Mouse (Mus musculus): ENCODE data around the gene Ndufb2. TPM values are rescaled to one million over a fixed set of nuclear protein-coding genes. Genes with fewer than 3 reads are reported as not detected.
A peak's percentile ranks its signal among the peaks of the same experiment; 100 is the strongest.

Ndufb2 gene
- polyA plus RNA-seq, 1 experiment from 2014 or later: 461 TPM

DNA sequence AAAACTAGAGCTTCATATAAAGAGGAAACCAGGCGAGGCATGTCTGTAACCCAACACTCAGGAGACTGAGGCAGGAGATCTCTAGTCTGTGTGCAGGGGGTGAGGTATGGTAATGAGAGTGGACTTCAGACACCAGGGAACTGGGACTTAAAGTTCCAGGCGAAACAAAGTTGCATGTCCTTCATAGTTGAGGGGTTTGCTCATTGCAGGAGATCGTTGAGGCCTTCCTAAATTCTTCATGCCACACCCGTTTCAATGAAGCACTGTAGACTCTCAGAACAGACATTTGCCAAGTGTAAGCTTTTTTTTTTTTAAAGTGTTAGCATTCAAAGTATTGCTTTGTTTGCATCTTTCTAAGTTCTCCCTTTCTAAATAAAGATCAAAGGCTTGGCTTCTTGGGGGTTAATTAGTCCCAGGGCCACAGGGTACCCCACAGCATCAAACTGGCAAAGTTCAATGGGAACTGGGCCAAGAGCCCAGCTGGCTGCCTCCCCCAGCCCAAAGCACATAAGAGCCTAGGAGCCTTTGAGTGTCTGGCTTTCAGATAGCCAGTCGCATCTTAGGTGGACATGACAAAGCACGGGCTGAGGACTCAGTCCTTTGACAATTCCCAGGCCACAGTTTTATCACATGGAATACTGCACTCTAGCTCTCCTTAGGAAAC, 33.0 kb upstream of the Ndufb2 start:
- H3K36me3 ChIP-seq (ENCODE audit: control insufficient read depth, insufficient read depth, low read length): no peaks in the 10 kb centered on the region
- DNase-seq (ENCODE audit: low spot score) (no peak), ATAC-seq (ENCODE audit: low FRiP score, low TSS enrichment) (no peak)
- 59% methylated on average over 6 of the region's 6 CpGs for WGBS
- H3K9me3 ChIP-seq (ENCODE audit: control insufficient read depth, low read length): no peaks in the 10 kb centered on the region
- no peaks in the 10 kb centered on the region for H3K27me3 ChIP-seq (ENCODE audit: control insufficient read depth, insufficient read depth, low read length)
- H3K4me2 ChIP-seq (replicated peaks; ENCODE audit: low read depth): no peak overlapping the region
- no peaks in the 10 kb centered on the region; the same call in 1 of the 2 replicates for H3K4me1 ChIP-seq (replicated peaks; ENCODE audit: control insufficient read depth, insufficient read depth)
- TF ChIP-seq EP300 (optimal IDR thresholded peaks at IDR 0.05) (no peak), CTCF (IDR thresholded peaks at IDR 0.05; ENCODE audit: low read depth) (no peak)
- no peak overlapping the region for H3K27ac ChIP-seq (replicated peaks)
- no peak overlapping the region for H3K4me3 ChIP-seq (ENCODE audit: low read depth, low read length)
- no peak overlapping the region for H3K9ac ChIP-seq (ENCODE audit: low read length)

DNA sequence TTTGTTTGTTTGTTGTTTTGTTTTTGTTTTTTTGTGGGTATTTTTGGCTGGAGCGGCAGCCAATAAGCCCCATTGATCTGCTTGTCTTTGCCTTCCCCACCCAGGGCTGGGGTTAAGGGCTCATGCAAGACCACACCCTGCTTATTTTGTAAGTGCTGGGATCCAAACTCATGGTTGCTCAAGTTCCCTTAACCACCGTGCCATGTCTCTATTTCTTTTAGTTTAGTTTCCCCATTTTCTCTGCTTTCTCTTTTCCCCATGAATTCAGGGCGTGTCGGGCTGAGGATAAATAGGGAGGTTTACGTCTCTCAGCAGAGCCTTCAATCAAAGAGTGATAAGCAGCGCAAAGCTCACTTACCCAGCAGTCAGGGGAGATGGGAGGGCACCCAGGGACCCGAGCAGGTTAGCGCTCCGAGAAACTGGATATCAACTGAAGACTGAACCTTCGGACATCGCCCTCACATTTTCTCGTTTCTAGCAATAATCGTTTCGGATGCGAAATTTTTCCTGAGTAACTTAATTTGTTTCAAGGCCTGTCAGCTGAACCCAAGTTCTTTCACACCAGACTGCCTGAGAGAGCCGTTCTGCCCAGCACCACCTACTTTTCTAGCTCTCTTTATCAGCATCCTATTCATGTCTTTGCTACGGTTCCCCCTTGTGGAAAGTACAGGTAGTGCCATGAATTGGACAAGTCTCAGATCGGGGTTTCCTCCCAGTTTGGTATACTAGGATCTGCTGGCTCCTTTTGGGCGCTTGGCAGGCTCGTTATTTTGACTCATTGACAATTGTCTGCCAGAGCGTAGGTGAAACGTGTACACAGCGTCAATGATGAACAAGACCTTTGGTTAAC, 30.0 kb upstream of the Ndufb2 start:
- Histone ChIP-seq H3K4me3 (ENCODE audit: low read depth, low read length) (0 out of 2 replicates have a peak overlapping the region, but pooled peaks have one; percentile 6), H3K4me1 (replicated peaks; ENCODE audit: control insufficient read depth, insufficient read depth) (no peaks in the 10 kb centered on the region; the same call in 1 of the 2 replicates), H3K36me3 (ENCODE audit: control insufficient read depth, insufficient read depth, low read length) (no peaks in the 10 kb centered on the region), H3K4me2 (replicated peaks; ENCODE audit: low read depth) (peak overlapping the region; percentile 36), H3K27me3 (ENCODE audit: control insufficient read depth, insufficient read depth, low read length) (no peaks in the 10 kb centered on the region), H3K9ac (ENCODE audit: low read length) (no peak overlapping the region), H3K9me3 (ENCODE audit: control insufficient read depth, low read length) (no peaks in the 10 kb centered on the region), H3K27ac (replicated peaks) (no peak overlapping the region)
- WGBS: 13% methylated on average over 23 of the region's 23 CpGs
- TF ChIP-seq EP300 (optimal IDR thresholded peaks at IDR 0.05) (no peak), CTCF (IDR thresholded peaks at IDR 0.05; ENCODE audit: low read depth) (peak; percentile 95)
- peak; percentile 74 for DNase-seq (ENCODE audit: low spot score)
- peak; percentile 78 for ATAC-seq (ENCODE audit: low FRiP score, low TSS enrichment)

DNA sequence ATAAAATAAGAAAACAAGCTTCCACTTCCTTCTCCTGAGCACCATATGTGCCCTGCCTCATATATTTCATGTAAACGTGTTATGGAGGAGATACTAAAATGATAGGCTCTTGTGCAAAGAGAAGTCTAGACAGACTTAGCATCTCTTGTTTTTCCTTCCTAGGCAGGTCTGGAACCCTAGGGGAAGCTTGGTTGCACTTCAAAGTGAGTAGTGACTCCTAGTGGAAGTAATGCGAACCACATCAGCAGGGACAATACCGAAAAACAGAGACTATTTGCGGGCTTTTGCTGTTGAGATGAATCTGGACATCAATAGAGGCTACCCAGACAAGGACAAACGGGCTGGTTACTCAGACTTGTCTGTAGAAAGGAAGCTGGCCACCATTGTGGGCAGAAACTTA, 24.8 kb upstream of the Ndufb2 start:
- WGBS: 14% methylated on average over 5 of the region's 5 CpGs
- DNase-seq (ENCODE audit: low spot score) (peak; percentile 23), ATAC-seq (ENCODE audit: low FRiP score, low TSS enrichment) (no peak)
- Histone ChIP-seq H3K9ac (ENCODE audit: low read length) (no peak overlapping the region), H3K9me3 (ENCODE audit: control insufficient read depth, low read length) (no peaks in the 10 kb centered on the region), H3K27me3 (ENCODE audit: control insufficient read depth, insufficient read depth, low read length) (no peaks in the 10 kb centered on the region), H3K4me1 (replicated peaks; ENCODE audit: control insufficient read depth, insufficient read depth) (no peaks in the 10 kb centered on the region), H3K4me2 (replicated peaks; ENCODE audit: low read depth) (no peak overlapping the region), H3K27ac (replicated peaks) (no peak overlapping the region), H3K36me3 (ENCODE audit: control insufficient read depth, insufficient read depth, low read length) (no peaks in the 10 kb centered on the region), H3K4me3 (ENCODE audit: low read depth, low read length) (no peak overlapping the region)
- TF ChIP-seq EP300 (optimal IDR thresholded peaks at IDR 0.05) (no peak), CTCF (IDR thresholded peaks at IDR 0.05; ENCODE audit: low read depth) (peak; percentile 92)

DNA sequence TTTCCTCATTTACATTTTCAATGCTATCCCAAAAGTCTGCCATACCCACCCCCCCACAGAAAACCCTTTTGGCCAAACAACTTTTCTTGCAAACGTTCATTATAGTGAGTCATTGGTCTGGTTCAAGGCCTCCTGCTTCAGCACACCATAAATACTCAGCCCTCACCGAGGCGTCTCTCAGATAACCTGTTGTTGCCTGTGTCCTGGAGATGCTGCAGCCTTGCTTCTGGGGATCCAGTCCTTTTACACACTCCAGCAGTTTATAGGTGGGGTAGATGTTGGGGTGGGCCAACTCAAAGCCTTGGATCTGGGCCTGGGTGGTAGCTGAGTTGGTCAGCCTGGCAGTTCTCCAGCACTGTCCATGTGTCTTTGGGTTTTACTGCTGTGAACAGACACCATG, 21.9 kb upstream of the Ndufb2 start:
- no peaks in the 10 kb centered on the region for H3K9me3 ChIP-seq (ENCODE audit: control insufficient read depth, low read length)
- H3K27ac ChIP-seq (replicated peaks): no peak overlapping the region
- no peaks in the 10 kb centered on the region for H3K27me3 ChIP-seq (ENCODE audit: control insufficient read depth, insufficient read depth, low read length)
- H3K4me1 ChIP-seq (replicated peaks; ENCODE audit: control insufficient read depth, insufficient read depth): peaks cover 5% of the 10 kb centered on the region
- no peaks in the 10 kb centered on the region for H3K36me3 ChIP-seq (ENCODE audit: control insufficient read depth, insufficient read depth, low read length)
- no peak overlapping the region for H3K9ac ChIP-seq (ENCODE audit: low read length)
- ATAC-seq (ENCODE audit: low FRiP score, low TSS enrichment) (no peak), DNase-seq (ENCODE audit: low spot score) (no peak)
- TF ChIP-seq EP300 (optimal IDR thresholded peaks at IDR 0.05): no peak
- no peak for TF ChIP-seq CTCF (IDR thresholded peaks at IDR 0.05; ENCODE audit: low read depth)
- WGBS: 54% methylated on average over 3 of the region's 3 CpGs
- H3K4me3 ChIP-seq (ENCODE audit: low read depth, low read length): no peak overlapping the region
- H3K4me2 ChIP-seq (replicated peaks; ENCODE audit: low read depth): no peak overlapping the region

DNA sequence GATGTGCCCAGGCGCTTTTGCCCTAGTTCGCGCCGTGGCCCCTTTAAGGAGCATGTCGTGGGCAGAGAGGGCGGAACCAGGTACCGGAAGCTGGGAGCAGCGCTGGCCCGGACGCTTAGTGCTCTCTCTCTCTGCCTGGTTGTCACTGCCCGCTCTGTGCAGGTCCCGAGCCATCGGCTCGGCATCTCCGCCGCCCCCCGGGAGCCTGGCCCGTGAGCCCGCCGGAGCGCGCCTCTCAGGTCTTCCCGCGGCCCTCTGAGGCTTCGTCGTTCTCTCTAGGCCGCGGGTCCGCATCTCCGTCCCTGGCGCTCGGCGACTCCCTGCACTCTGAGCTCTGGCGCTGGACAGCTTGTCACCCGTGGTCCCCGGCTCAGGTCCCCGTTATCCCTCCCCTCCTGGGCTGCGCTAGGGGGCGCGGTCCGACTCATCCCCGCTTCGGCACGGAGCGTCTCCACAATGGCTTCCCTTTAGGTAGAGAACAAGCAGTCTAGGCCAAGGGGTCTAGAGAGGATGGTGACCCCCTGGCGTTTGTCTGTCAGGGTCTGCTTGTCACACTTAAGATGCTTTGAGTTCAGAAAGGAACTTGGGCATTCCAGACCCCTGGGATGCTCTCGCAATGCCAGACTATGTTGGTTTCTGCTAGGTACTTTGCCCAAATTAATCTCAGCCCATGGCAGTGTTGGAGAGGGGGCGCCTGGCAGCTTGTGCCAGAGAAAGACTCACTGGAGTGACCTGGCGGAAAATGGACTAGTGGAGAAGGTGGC, 18.4 kb upstream of the Ndufb2 start, which contains the start of gene Adck2:
TSS of gene Adck2 (plus strand) at position 83 of the 764 bp plus-strand sequence.
- H3K4me3 ChIP-seq (ENCODE audit: low read depth, low read length): peak within 1 kb of the TSS; percentile 88
- DNase-seq (ENCODE audit: low spot score): peak; percentile 83
- H3K36me3 ChIP-seq (ENCODE audit: control insufficient read depth, insufficient read depth, low read length): no peaks in the 10 kb centered on the region
- TF ChIP-seq EP300 (optimal IDR thresholded peaks at IDR 0.05): no peak
- TF ChIP-seq CTCF (IDR thresholded peaks at IDR 0.05; ENCODE audit: low read depth): peak; percentile 56
- H3K27ac ChIP-seq (replicated peaks): peak within 1 kb of the TSS; percentile 93
- H3K9ac ChIP-seq (ENCODE audit: low read length): peak within 1 kb of the TSS; percentile 93
- H3K4me2 ChIP-seq (replicated peaks; ENCODE audit: low read depth): peak within 1 kb of the TSS; percentile 89
- WGBS: under 1% methylated on average over 42 of the region's 49 CpGs
- H3K4me1 ChIP-seq (replicated peaks; ENCODE audit: control insufficient read depth, insufficient read depth): peaks cover 5% of the 10 kb centered on the region
- H3K9me3 ChIP-seq (ENCODE audit: control insufficient read depth, low read length): no peaks in the 10 kb centered on the region
- ATAC-seq (ENCODE audit: low FRiP score, low TSS enrichment): peak; percentile 93
- no peaks in the 10 kb centered on the region for H3K27me3 ChIP-seq (ENCODE audit: control insufficient read depth, insufficient read depth, low read length)
